ENCODE assay signal across 23 mouse cellular contexts in the genomic region with DNA sequence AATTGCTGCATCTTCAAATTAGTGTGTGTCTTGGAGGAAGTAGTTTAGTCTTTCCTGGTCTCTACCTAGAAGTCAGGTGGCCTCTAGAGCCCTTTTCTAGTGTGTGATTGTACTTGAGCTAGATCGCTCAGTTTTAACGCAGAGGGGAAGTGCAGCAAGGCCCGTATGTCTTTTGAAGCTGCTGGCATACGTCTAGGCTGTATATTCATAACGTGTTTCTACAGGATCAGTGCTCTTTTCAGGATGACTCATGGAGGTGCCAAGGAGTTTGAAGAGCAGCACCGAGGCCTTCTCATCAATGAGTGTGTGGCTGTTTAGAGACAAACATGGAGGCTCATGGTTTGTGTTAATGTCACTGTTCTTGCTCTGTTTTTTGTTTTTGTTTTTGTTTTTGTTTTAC. TPM values are rescaled to one million over a fixed set of nuclear protein-coding genes. Genes with fewer than 3 reads are reported as not detected.
DNase-seq lines count a peak whose midpoint lies in the region; ATAC-seq and TF ChIP-seq lines count a peak whose summit lies in the region.
"Had no signal": no experiment of that assay in that cellular context is flagged by ENCODE, and none has a peak within 500 bp of the region (broad histone marks: within the 10 kb centered on the region; RNA-seq: fewer than 3 reads in every experiment).

No protein-coding gene starts in this region.

- no peak overlapping the region for H3K9ac ChIP-seq in liver, adult 2 months (ENCODE audit: low read depth, low read length)
- H3K9ac ChIP-seq in liver, postnatal 0 days (replicated peaks), result no peak overlapping the region
- H3K9ac ChIP-seq: heart, embryonic 13.5 days; hindbrain, embryonic 14.5 days; limb, embryonic 13.5 days had no signal

- TF ChIP-seq CTCF in liver, adult 2 months (IDR thresholded peaks at IDR 0.05; ENCODE audit: low read depth, low read length), result no peak
- TF ChIP-seq CTCF in liver, postnatal 0 days (IDR thresholded peaks at IDR 0.05; ENCODE audit: low read depth), result no peak

- H3K27me3 ChIP-seq in liver, adult 2 months (ENCODE audit: control insufficient read depth, insufficient read depth, low read length), result no peaks in the 10 kb centered on the region
- H3K27me3 ChIP-seq in liver, postnatal 0 days (ENCODE audit: insufficient read depth, low read length), result no peaks in the 10 kb centered on the region
- H3K27me3 ChIP-seq: heart, embryonic 13.5 days; limb, embryonic 13.5 days had no signal

- H3K4me1 ChIP-seq in liver, adult 2 months (ENCODE audit: control insufficient read depth, insufficient read depth, low read length), result peaks cover 31% of the 10 kb centered on the region
- H3K4me1 ChIP-seq in liver, postnatal 0 days (ENCODE audit: insufficient read depth), result peaks cover 19% of the 10 kb centered on the region

- no peak for ATAC-seq in liver, postnatal 0 days
- ATAC-seq: intestine, embryonic 16.5 days; midbrain, embryonic 16.5 days had no signal

- H3K36me3 ChIP-seq in liver, adult 2 months (ENCODE audit: control insufficient read depth, insufficient read depth, low read length), result no peaks in the 10 kb centered on the region
- 0 out of 2 replicates have a peak, but pooled peaks cover 2% of the 10 kb centered on the region for H3K36me3 ChIP-seq in liver, postnatal 0 days (replicated peaks; ENCODE audit: insufficient read depth, low read length)
- H3K36me3 ChIP-seq: forebrain, embryonic 10.5 days; limb, embryonic 13.5 days had no signal

- WGBS in liver, adult 2 months, result 83% methylated on average over 6 of the region's 6 CpGs
- 82% methylated on average over 6 of the region's 6 CpGs for WGBS in liver, postnatal 0 days (ENCODE audit: insufficient replicate concordance)

- H3K4me2 ChIP-seq in liver, postnatal 0 days (ENCODE audit: low read depth, low read length), result no peak overlapping the region
- H3K4me2 ChIP-seq: heart, embryonic 13.5 days; hindbrain, embryonic 14.5 days; limb, embryonic 13.5 days had no signal

- H3K79me2 ChIP-seq in liver, adult 2 months (ENCODE audit: control insufficient read depth, insufficient read depth, low read length), result peaks cover 52% of the 10 kb centered on the region

- H3K4me3 ChIP-seq in liver, adult 2 months (ENCODE audit: insufficient read depth, low read depth, low read length), result no peak overlapping the region
- H3K4me3 ChIP-seq in liver, postnatal 0 days (ENCODE audit: low read depth, low read length), result no peak overlapping the region
- H3K4me3 ChIP-seq: forebrain, embryonic 10.5 days; heart, embryonic 13.5 days; limb, embryonic 13.5 days had no signal

- TF ChIP-seq POLR2A in liver, adult 2 months (IDR thresholded peaks at IDR 0.05; ENCODE audit: extremely low read depth, insufficient read depth, low read length), result no peak

- no peaks in the 10 kb centered on the region for H3K9me3 ChIP-seq in liver, postnatal 0 days (ENCODE audit: low read length)
- H3K9me3 ChIP-seq: forebrain, embryonic 10.5 days; heart, embryonic 13.5 days; limb, embryonic 13.5 days had no signal

- peak; percentile 47 for DNase-seq in adrenal gland, adult 2 months
- no peak for DNase-seq in adrenal gland, adult 8-10 months
- no peak for DNase-seq in liver, adult 2 months (ENCODE audit: extremely low read depth, low read depth, low spot score)
- DNase-seq in liver, postnatal 0 days, result no peak
- DNase-seq in 3T3-L1 (ENCODE audit: low read depth, low spot score), result peak; percentile 88
- DNase-seq in induced T-regulatory cell, adult 2 months (ENCODE audit: low read depth), result peak; percentile 28
- no peak for DNase-seq in spleen, postnatal 4 days (ENCODE audit: low spot score in 2 of 2)
- no peak for DNase-seq in ovary, adult 18-20 months (ENCODE audit: low spot score)
- DNase-seq: adrenal gland, postnatal 14 days; cerebellum, adult 18-20 months; heart, adult 11 months; heart, postnatal 36 days; kidney, postnatal 36 days; lung, adult 18-20 months; lung, postnatal 14 days; retina, postnatal 1 day; thymus, adult 2 months had no signal

- peak overlapping the region; percentile 21; the same call in 1 of the 2 replicates for H3K27ac ChIP-seq in liver, adult 2 months (replicated peaks; ENCODE audit: insufficient read depth, low read depth, low read length)
- no peak overlapping the region for H3K27ac ChIP-seq in liver, postnatal 0 days (ENCODE audit: low read depth)
- H3K27ac ChIP-seq: forebrain, embryonic 10.5 days; heart, embryonic 13.5 days; hindbrain, embryonic 14.5 days; limb, embryonic 13.5 days had no signal

- no peak for TF ChIP-seq EP300 in liver, postnatal 0 days (IDR thresholded peaks at IDR 0.05; ENCODE audit: low read depth)

RNA-seq across cellular contexts. Expression of gene Daam1, which starts 39.8 kb away (rescaled TPM):
- 10 to 100 TPM; 21.0 to 22.3 TPM for total RNA-seq in adrenal gland, adult 2 months (2021)
- 1.7 and 2.3 TPM in 2 replicates for polyA plus RNA-seq in adrenal gland, adult 2 months (2012; rRNA removed)
- total RNA-seq in adrenal gland, adult 8-10 months (2022), result 10 to 100 TPM; 22.6 to 28.0 (median 26.9) TPM
- total RNA-seq in liver, adult 2 months (2014; rRNA removed), result 32.3 and 33.4 TPM in 2 replicates
- polyA plus RNA-seq in liver, adult 2 months (2012; rRNA removed), result 5.5 and 7.7 TPM in 2 replicates
- 3.6 and 4.5 TPM in 2 replicates for polyA plus RNA-seq in liver, postnatal 0 days (2015; fragmentation: Nextera tagmentation; extraction: Ambion mirVana)

Comparison
In these comparisons a context has a peak if more than half of its experiments do, and no peak if none do; other contexts are left out.
1. DNase-seq: peak in adrenal gland, adult 2 months (single experiment), 3T3-L1 (single experiment) and induced T-regulatory cell, adult 2 months (single experiment); none in adrenal gland, adult 8-10 months (single experiment), liver, adult 2 months (single experiment), liver, postnatal 0 days (single experiment), spleen, postnatal 4 days (0 of 2) and ovary, adult 18-20 months (single experiment).